Mouse (Mus musculus): ENCODE measurements at regions not wholly inside any gene's neighbourhood (a gene's known extent, or its start where the extent isn't known, plus 50 kb on each side); places are given as distances from the start of the nearest gene placed in this dataset.
A peak's percentile ranks its signal among the peaks of the same experiment; 100 is the strongest.

- DNase-seq = no peak
Observed at GRCm38 (mm10) chr6:59556668-59557310, 130.7 kb upstream of the Gprin3 start.

DNA sequence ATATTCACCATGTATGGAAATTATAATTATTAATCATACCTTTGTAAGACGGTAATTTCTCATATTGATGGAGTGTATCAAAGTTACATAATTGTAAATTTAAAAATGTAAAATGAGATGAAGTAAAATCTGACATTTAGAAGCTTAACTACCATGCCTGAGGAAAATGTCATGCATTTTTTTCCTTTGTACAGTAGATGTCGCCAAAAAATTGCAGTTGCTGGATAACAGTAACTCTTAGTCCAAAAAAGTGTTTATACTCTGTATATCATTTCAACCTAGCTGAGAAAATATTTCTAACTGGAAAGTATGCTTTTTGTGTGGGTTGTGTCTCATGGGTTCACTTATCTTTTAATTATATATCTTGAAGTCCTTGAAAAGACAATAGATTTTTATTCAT lies 110.9 kb upstream of the Gprin3 start:
- no peak for DNase-seq

- no peak for DNase-seq
Observed at GRCm38 (mm10) chr6:59524940-59525265, 98.8 kb upstream of the Gprin3 start.

GRCm38 (mm10) chr6:59524095-59524939 lies 98.2 kb upstream of the Gprin3 start:
- no peak for DNase-seq

- DNase-seq = no peak
Observed at GRCm38 (mm10) chr6:59522960-59523359, 96.9 kb upstream of the Gprin3 start.

DNA sequence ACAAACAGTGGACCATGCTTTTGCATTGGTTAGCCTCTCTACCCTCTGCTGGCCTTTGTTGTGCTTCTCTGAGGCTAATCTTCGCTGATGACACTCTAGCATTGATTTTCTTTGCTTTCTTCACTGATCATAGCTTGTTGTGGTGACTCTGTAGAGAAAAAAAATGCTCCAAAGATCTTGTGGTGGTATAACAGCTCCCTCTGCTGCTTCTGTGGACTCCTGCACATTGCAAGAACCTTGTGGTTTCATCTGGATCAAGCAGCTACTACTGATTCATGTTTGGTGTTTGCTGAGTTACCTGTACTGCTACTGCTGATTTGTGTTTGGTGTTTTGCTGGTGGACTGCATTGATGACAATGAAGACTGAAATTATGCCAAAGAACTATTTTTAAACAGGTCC lies 74.7 kb upstream of the Gprin3 start:
- DNase-seq = no peak

- no peak for DNase-seq
Observed at GRCm38 (mm10) chr6:59498800-59499199, 72.7 kb upstream of the Gprin3 start.

GRCm38 (mm10) chr6:59498079-59498478 lies 72.0 kb upstream of the Gprin3 start:
- peak; percentile 40 for DNase-seq

GRCm38 (mm10) chr6:59489001-59489575 lies 63.0 kb upstream of the Gprin3 start:
- DNase-seq = no peak

GRCm38 (mm10) chr6:59488386-59488785 lies 62.3 kb upstream of the Gprin3 start:
- DNase-seq = no peak

DNA sequence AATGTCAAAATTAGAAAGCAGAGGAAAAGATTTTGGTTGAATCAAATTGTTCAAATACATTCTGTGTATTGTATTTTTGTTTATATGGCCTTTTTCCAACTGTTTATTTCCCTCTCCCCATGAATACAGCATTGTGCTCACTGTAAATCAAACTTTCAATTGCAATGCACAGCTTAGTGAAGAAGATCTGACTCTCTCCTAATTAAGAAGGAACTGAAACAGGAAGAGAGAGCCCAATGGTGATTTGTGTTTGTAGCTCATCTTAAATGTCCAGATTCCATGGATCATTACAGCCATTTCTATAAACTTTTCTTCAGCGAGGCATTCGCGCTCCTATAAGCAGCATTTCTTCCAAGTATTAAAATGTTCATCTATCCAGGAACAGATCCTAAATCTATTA lies 57.9 kb upstream of the Gprin3 start:
- no peak for DNase-seq

GRCm38 (mm10) chr6:59483587-59483986 lies 57.5 kb upstream of the Gprin3 start:
- peak; percentile 50 for DNase-seq

Measured in adrenal gland, postnatal 14 days (tissue).